Mouse (Mus musculus): ENCODE measurements around the gene Asb16. TPM values are rescaled to one million over a fixed set of nuclear protein-coding genes. Genes with fewer than 3 reads are reported as not detected.

Gene Asb16
- polyA plus RNA-seq, 1 experiment from 2014 or later = 0.10 TPM

GRCm38 (mm10) chr11:102230006-102230741 is 38.4 kb upstream of the Asb16 start, which contains the start of gene Hdac5:
Gene Hdac5, minus strand, starts transcription at chr11:102230166.
- WGBS = under 1% methylated on average over 41 of the region's 49 CpGs
- Histone ChIP-seq H3K9me3 (replicated peaks; ENCODE audit: control insufficient read depth, low read length, poor library complexity, severe bottlenecking) (no peaks in the 10 kb centered on the region), H3K27me3 (ENCODE audit: control insufficient read depth, insufficient read depth, low read depth, low read length) (no peaks in the 10 kb centered on the region), H3K9ac (ENCODE audit: low read depth, low read length) (peak within 1 kb of the TSS; percentile 92), H3K4me1 (ENCODE audit: control insufficient read depth, insufficient read depth, low read length) (peaks cover 36% of the 10 kb centered on the region), H3K4me2 (ENCODE audit: low read length) (peak within 1 kb of the TSS; percentile 77), H3K36me3 (ENCODE audit: control insufficient read depth, insufficient read depth, low read length) (no peaks in the 10 kb centered on the region), H3K4me3 (ENCODE audit: low read depth, low read length) (peak within 1 kb of the TSS; percentile 87), H3K27ac (ENCODE audit: low read length) (peak within 1 kb of the TSS; percentile 94)
- peak; percentile 91 for ATAC-seq

DNA sequence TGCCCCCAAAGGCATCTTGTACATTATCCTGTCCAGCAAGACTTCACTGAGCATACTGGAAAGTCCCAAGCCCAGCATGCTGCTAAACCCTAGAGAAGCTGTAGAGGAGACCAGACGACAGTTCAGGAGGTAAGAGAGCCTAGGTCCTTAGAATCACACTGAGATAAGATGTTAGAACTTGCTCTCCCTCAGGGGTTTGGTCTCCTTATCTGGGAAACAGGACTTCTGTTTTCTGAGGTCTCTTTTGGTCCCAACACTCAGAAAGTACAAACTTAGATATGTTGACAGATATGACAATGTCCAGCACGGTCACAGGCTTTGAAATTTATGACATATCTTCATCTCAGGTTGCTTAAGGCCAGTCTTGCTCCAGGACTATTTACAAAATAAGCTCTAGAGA is 32.5 kb upstream of the Asb16 start:
- H3K36me3 ChIP-seq (ENCODE audit: control insufficient read depth, insufficient read depth, low read length) = no peaks in the 10 kb centered on the region
- no peak overlapping the region for H3K4me3 ChIP-seq (ENCODE audit: low read depth, low read length)
- H3K9ac ChIP-seq (ENCODE audit: low read depth, low read length) = no peak overlapping the region
- no peaks in the 10 kb centered on the region for H3K27me3 ChIP-seq (ENCODE audit: control insufficient read depth, insufficient read depth, low read depth, low read length)
- H3K4me1 ChIP-seq (ENCODE audit: control insufficient read depth, insufficient read depth, low read length) = no peaks in the 10 kb centered on the region
- no peaks in the 10 kb centered on the region for H3K9me3 ChIP-seq (replicated peaks; ENCODE audit: control insufficient read depth, low read length, poor library complexity, severe bottlenecking)
- WGBS = 62% methylated on average over 2 of the region's 2 CpGs
- H3K27ac ChIP-seq (ENCODE audit: low read length) = no peak overlapping the region
- ATAC-seq = no peak
- no peak overlapping the region for H3K4me2 ChIP-seq (ENCODE audit: low read length)

DNA sequence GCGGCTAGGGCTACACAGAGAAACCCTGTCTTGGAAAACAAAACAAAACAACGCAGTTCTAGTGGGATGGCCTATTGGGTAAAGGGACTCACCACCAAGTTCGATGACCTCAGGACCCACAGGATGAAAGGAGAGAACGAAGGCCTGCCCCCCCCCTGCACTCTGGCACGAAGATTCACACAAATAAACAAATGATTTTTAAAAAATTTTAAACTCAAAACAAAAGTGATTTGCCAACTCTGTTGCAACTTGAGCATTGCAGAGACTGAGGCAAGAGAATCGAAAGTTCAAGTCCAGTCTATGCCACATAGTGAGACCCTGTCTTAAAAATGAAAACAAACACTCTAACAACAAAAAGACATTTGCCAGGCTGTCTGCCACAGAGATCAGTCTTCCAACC is 27.9 kb upstream of the Asb16 start:
- ATAC-seq = no peak
- Histone ChIP-seq H3K4me3 (ENCODE audit: low read depth, low read length) (no peak overlapping the region), H3K4me2 (ENCODE audit: low read length) (no peak overlapping the region), H3K9me3 (replicated peaks; ENCODE audit: control insufficient read depth, low read length, poor library complexity, severe bottlenecking) (no peaks in the 10 kb centered on the region), H3K4me1 (ENCODE audit: control insufficient read depth, insufficient read depth, low read length) (peaks cover 5% of the 10 kb centered on the region), H3K27me3 (ENCODE audit: control insufficient read depth, insufficient read depth, low read depth, low read length) (no peaks in the 10 kb centered on the region), H3K27ac (ENCODE audit: low read length) (no peak overlapping the region), H3K36me3 (ENCODE audit: control insufficient read depth, insufficient read depth, low read length) (no peaks in the 10 kb centered on the region), H3K9ac (ENCODE audit: low read depth, low read length) (no peak overlapping the region)
- 86% methylated on average over 6 of the region's 6 CpGs for WGBS

DNA sequence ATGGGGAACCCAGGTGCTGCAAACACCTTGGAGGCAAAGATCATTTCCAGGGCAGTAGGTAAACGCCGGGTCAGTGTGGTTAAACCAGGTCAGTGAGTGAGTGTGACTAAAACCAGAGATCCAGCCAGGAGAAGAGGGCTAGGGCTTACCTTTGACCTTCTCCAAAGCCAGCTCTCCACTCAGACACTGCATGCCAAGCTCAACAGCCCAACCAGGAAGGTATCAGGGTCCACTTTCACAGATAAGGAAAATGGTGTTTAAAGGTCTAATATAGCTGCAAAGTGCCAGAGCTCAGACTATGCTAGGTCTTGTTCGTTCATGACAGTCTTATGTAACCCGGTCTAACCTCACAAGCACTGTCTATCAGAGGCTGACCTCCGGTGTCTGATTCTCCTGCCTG is 27.3 kb upstream of the Asb16 start:
- H3K4me3 ChIP-seq (ENCODE audit: low read depth, low read length) = no peak overlapping the region
- no peak overlapping the region for H3K4me2 ChIP-seq (ENCODE audit: low read length)
- no peak for ATAC-seq
- H3K9me3 ChIP-seq (replicated peaks; ENCODE audit: control insufficient read depth, low read length, poor library complexity, severe bottlenecking) = no peaks in the 10 kb centered on the region
- H3K36me3 ChIP-seq (ENCODE audit: control insufficient read depth, insufficient read depth, low read length) = no peaks in the 10 kb centered on the region
- 87% methylated on average over 5 of the region's 5 CpGs for WGBS
- no peaks in the 10 kb centered on the region for H3K27me3 ChIP-seq (ENCODE audit: control insufficient read depth, insufficient read depth, low read depth, low read length)
- no peak overlapping the region for H3K27ac ChIP-seq (ENCODE audit: low read length)
- H3K9ac ChIP-seq (ENCODE audit: low read depth, low read length) = no peak overlapping the region
- H3K4me1 ChIP-seq (ENCODE audit: control insufficient read depth, insufficient read depth, low read length) = peaks cover 9% of the 10 kb centered on the region

GRCm38 (mm10) chr11:102241874-102242273 is 26.7 kb upstream of the Asb16 start:
- no peaks in the 10 kb centered on the region for H3K9me3 ChIP-seq (replicated peaks; ENCODE audit: control insufficient read depth, low read length, poor library complexity, severe bottlenecking)
- peaks cover 9% of the 10 kb centered on the region for H3K4me1 ChIP-seq (ENCODE audit: control insufficient read depth, insufficient read depth, low read length)
- ATAC-seq = no peak
- no peak overlapping the region for H3K9ac ChIP-seq (ENCODE audit: low read depth, low read length)
- 47% methylated on average over 5 of the region's 5 CpGs for WGBS
- H3K27ac ChIP-seq (ENCODE audit: low read length) = no peak overlapping the region
- H3K27me3 ChIP-seq (ENCODE audit: control insufficient read depth, insufficient read depth, low read depth, low read length) = no peaks in the 10 kb centered on the region
- H3K4me2 ChIP-seq (ENCODE audit: low read length) = no peak overlapping the region
- no peaks in the 10 kb centered on the region for H3K36me3 ChIP-seq (ENCODE audit: control insufficient read depth, insufficient read depth, low read length)
- no peak overlapping the region for H3K4me3 ChIP-seq (ENCODE audit: low read depth, low read length)

DNA sequence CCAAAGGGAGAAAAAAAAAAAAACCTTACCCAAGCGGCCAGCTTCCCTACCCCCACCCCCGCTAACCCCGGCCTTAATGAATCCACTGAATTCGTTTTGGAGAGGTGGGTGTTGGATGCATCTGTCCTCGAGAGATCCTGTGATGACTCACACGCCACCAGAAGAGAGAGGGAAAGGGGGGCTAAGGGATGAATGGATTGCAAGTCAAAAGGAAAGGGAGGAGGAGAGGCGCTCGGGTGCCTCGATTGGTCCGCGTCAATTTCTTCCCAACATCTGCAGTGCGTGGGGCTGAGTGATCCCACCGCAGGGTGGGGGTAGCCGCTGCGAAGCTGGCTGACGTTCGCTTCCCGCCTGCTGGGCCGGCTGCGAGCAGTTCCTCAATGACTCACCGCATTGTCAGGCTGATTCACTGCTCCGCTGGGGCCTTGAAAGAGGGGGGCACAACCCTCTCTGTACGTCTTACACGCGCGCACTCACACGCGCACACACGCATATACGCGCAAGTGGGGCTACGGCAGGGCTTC is 23.6 kb upstream of the Asb16 start:
- H3K9me3 ChIP-seq (replicated peaks; ENCODE audit: control insufficient read depth, low read length, poor library complexity, severe bottlenecking) = no peaks in the 10 kb centered on the region
- peak; percentile 78 for ATAC-seq
- peak overlapping the region; percentile 70 for H3K27ac ChIP-seq (ENCODE audit: low read length)
- WGBS = under 1% methylated on average over 32 of the region's 32 CpGs
- H3K4me3 ChIP-seq (ENCODE audit: low read depth, low read length) = peak overlapping the region; percentile 46
- H3K36me3 ChIP-seq (ENCODE audit: control insufficient read depth, insufficient read depth, low read length) = no peaks in the 10 kb centered on the region
- peak overlapping the region; percentile 86 for H3K4me2 ChIP-seq (ENCODE audit: low read length)
- peak overlapping the region; percentile 68 for H3K9ac ChIP-seq (ENCODE audit: low read depth, low read length)
- no peaks in the 10 kb centered on the region for H3K27me3 ChIP-seq (ENCODE audit: control insufficient read depth, insufficient read depth, low read depth, low read length)
- peaks cover 14% of the 10 kb centered on the region for H3K4me1 ChIP-seq (ENCODE audit: control insufficient read depth, insufficient read depth, low read length)

- Histone ChIP-seq H3K36me3 (ENCODE audit: control insufficient read depth, insufficient read depth, low read length) (no peaks in the 10 kb centered on the region), H3K9me3 (replicated peaks; ENCODE audit: control insufficient read depth, low read length, poor library complexity, severe bottlenecking) (no peaks in the 10 kb centered on the region), H3K4me1 (ENCODE audit: control insufficient read depth, insufficient read depth, low read length) (peaks cover 14% of the 10 kb centered on the region), H3K4me3 (ENCODE audit: low read depth, low read length) (peak overlapping the region; percentile 46), H3K4me2 (ENCODE audit: low read length) (peak overlapping the region; percentile 86), H3K9ac (ENCODE audit: low read depth, low read length) (peak overlapping the region; percentile 68), H3K27ac (ENCODE audit: low read length) (peak overlapping the region; percentile 70), H3K27me3 (ENCODE audit: control insufficient read depth, insufficient read depth, low read depth, low read length) (no peaks in the 10 kb centered on the region)
- 0 out of 2 replicates have a peak, but pooled peaks have one; percentile 18 for ATAC-seq
- WGBS = 46% methylated on average over 14 of the region's 14 CpGs
These were observed 22.8 kb upstream of the Asb16 start for GRCm38 (mm10) chr11:102245581-102246272.

DNA sequence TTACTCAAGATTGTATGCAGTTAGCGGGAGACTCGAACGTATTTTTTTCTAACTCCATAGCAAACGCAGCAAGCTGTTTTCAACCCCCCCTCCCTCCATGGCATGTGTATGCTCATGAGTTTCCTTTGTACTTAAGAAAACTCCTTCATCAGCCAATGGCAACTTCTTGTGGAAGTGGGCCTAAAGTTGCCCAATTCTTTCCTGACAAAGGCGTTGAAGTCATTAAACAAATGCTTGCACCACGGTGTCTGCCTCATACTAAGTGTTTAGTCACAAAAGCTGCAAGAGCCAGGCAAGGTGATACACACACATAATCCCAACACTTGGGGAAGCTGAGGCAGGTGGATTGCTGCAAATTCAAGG is 22.3 kb upstream of the Asb16 start:
- WGBS = 85% methylated on average over 6 of the region's 6 CpGs
- Histone ChIP-seq H3K27ac (ENCODE audit: low read length) (no peak overlapping the region), H3K9me3 (replicated peaks; ENCODE audit: control insufficient read depth, low read length, poor library complexity, severe bottlenecking) (no peaks in the 10 kb centered on the region), H3K36me3 (ENCODE audit: control insufficient read depth, insufficient read depth, low read length) (no peaks in the 10 kb centered on the region), H3K4me3 (ENCODE audit: low read depth, low read length) (no peak overlapping the region), H3K9ac (ENCODE audit: low read depth, low read length) (no peak overlapping the region), H3K4me2 (ENCODE audit: low read length) (no peak overlapping the region), H3K4me1 (ENCODE audit: control insufficient read depth, insufficient read depth, low read length) (peaks cover 14% of the 10 kb centered on the region), H3K27me3 (ENCODE audit: control insufficient read depth, insufficient read depth, low read depth, low read length) (no peaks in the 10 kb centered on the region)
- no peak for ATAC-seq

DNA sequence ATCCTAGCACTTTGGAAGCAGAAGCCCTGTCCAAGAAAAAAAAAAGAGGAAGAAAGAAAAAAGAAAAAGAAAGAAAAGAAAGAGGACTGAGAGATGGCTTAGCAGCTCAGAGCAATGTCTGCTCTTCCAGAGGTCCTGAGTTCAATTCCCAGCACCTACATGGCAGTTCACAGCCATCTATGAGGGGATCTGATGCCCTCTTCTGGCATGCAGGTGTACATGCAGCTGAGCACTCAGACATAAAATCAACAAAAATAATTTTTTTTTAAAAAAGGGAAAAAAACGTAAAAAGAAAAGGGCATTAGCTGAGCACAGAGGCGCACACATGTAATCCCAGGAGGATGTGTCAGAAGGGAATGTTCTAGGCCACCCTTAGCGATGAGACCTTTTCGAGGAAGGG is 21.7 kb upstream of the Asb16 start:
- WGBS = 89% methylated on average over 4 of the region's 4 CpGs
- Histone ChIP-seq H3K4me1 (ENCODE audit: control insufficient read depth, insufficient read depth, low read length) (peaks cover 14% of the 10 kb centered on the region), H3K36me3 (ENCODE audit: control insufficient read depth, insufficient read depth, low read length) (no peaks in the 10 kb centered on the region), H3K9ac (ENCODE audit: low read depth, low read length) (no peak overlapping the region), H3K4me3 (ENCODE audit: low read depth, low read length) (no peak overlapping the region), H3K4me2 (ENCODE audit: low read length) (no peak overlapping the region), H3K27me3 (ENCODE audit: control insufficient read depth, insufficient read depth, low read depth, low read length) (no peaks in the 10 kb centered on the region), H3K27ac (ENCODE audit: low read length) (no peak overlapping the region), H3K9me3 (replicated peaks; ENCODE audit: control insufficient read depth, low read length, poor library complexity, severe bottlenecking) (no peaks in the 10 kb centered on the region)
- no peak for ATAC-seq

All from midbrain, embryonic 16.5 days (tissue).